Mouse (Mus musculus) ES-Bruce4 (cell line): ENCODE data around the gene Gas6.

ENCODE experiments used
- CTCF ChIP-seq: IDR thresholded peaks from one replicate; pipeline ENCODE4 v1.8.1; 2011; ENCODE audit warnings: low read depth, low read length
- EP300 ChIP-seq: IDR thresholded peaks from 2 replicates; pipeline ENCODE4 v1.6.1; 2011; ENCODE audit warnings: low read depth, low read length; ENCODE audit not compliant: insufficient read depth
- POLR2A ChIP-seq: IDR thresholded peaks from one replicate; pipeline ENCODE4 v1.8.1; 2011; ENCODE audit warnings: low read length; ENCODE audit not compliant: insufficient read depth

DNA sequence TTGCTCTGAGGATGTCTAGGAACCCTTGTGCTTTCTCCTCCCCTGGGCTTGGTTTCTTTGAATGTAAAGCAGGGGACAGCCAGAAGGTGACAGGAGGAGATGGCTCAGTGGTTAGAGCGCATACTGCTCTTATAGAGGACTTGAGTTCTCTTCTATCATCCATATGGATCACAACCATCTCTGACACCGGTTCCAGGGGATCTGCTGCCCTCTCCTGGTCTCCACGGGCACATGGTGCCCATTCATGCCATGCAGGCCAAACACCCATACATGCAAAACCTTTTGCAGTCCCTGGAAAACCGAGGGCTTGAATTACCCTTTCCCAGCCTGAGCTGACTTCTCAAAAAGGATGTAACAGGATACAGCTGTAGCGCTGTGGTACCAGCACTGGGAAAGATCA is 27.3 kb downstream of the Gas6 start:
- no peak for TF ChIP-seq POLR2A
- peak; percentile 20 for TF ChIP-seq CTCF
- TF ChIP-seq EP300, result no peak
